Mouse (Mus musculus) spleen, adult 12 weeks (tissue): ENCODE results near the gene Ulk4.

Source experiments
- DNase-seq: peaks from one replicate; pipeline ENCODE4 v3.0.0; 2022; ENCODE audit warnings: low spot score

The Ulk4 gene

DNA sequence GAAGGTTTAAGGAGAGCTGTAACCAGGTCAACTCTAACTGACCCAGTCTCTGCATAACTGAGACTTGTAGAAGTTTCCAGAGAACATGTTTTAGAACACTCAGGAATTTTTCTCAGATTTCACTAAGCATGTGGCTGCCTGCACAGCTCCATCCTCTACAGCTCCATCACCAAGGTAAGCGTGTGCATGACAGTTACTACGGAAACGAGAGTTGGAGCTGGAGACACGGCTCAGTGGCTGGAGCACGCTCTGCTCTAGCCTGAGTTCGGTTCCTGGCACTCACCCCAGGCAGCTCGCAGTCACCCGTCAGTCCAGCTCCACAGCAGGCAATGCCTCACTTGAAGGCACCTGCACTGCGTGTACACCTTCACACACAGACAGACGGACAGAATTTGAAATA lies 175.5 kb downstream of the Ulk4 start:
- DNase-seq = no peak

DNA sequence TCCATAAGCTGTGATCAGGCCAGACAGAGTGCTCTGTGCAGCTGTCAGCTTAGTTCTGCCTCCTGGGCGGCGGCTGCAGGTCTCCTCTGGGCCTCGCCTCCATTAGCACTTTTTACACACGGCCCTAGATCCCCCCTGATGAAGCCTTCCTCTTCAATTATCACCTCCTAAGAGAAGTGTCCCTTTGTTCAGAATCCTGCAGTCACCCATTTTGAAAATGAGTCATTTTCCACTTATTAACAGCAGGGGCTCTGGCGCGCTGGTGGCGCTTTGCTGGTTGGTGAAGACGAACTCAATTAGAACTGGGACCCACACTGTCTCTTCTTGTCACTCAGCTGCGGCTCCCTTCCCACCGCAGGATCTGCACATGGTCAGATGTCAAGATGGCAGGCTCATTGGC lies 177.5 kb downstream of the Ulk4 start:
- DNase-seq = no peak

DNA sequence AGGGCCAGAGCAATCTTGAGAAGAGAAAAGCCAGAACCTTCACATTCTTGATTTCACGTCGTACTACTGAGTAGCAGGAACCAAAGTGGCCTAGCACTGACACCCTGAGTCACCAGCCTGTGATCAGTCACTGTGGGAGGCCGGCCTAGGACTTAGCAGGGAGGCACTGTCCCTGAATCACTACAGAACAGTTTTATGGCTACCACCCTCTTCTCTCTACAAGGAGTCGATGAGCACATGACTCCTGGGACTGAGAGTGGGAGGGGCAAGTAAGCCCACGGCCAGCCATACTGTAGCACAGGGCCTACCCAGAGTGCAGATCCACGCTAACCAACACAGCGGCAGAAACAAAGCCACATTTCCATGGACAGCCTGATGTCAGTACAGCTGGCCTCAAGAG lies 183.2 kb downstream of the Ulk4 start:
- DNase-seq = no peak

DNA sequence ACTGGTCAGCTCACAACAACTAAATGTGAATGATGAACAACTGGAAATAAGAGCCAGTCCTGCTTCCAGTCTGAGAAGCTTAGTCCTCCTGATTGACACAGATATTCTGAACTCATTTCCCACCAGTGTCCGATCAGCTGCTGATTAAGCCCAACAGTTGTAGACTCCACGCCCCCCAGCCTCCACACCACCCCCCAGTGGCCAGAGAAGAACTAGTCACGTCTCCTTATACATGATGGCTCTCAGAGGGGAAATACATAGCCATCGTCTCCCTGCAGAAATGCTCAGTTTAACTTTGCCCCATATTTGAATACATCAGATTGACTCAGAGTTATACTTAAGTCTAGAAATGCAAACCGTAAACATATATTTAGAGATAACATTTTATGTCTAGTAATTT lies 184.4 kb downstream of the Ulk4 start:
- no peak for DNase-seq

DNA sequence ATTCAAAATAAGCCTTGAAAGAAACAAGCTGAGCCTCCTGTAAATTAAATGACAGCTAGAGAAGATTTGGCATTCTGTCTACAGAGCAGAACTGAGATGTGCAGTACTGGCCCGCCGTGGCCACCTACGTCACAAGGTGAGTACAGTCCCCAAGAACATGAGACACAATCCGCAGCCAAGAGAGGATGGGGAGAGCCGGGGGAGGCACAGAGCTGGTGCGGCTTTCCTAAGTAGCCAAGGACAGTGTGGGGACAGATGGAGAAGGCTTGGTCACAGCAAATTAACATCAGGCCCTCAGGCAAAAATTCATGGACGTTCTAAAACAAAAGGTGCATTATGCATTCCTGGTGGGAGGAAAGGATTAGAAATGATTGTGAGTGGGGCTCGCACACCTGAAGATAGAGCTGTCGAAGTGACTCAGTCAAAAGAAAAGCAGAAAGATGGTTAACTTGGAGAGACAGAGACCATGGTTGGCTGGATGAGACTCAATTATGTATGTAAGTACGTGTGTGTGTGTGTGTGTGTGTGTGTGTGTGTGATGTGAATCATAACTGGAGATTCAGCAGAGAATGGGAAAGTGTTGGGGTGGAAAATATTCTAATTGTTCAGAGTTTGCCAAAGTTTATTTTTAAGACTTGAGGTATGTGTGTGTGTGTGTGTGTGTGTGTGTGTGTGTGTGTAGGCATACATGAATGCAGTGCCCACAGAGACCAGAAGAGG lies 185.8 kb downstream of the Ulk4 start:
- no peak for DNase-seq

DNA sequence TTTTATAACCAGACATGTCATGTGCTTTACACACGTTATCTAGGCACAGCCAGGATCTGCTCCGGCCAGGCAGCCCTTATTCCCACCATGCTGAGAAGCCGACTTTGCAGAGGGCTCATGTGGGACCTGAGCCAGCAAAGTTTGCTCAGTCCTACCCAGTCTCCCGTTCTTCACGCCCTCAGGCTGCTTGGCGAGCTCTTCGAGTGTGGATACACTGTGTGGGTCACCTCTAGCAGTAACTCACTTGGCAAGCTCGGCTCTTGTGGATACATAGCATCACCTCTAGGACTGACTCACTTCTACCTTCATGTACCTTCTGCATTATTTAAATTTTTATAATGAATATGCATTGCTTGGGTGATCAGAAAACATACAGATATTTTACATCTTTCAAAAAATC lies 189.3 kb downstream of the Ulk4 start:
- DNase-seq = no peak

DNA sequence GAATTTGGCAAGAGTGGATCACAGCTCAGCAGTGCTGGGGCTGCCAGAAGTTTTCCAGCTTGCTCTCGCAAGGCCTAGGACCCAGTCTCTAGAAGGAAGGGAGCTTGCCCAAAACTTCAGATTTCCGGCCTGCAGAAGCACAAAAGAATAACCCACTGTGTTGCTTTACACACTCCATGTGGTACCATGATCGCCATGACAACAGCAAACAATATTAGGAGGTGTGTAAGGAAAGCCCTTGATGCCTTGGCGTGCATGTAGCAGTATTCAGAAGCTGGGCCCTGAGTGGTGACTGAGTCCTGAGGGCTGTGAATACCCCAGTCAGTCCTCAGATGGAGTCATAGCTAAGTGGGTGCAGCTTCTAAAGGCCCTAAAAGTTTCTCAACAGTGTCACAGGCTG lies 192.8 kb downstream of the Ulk4 start:
- no peak for DNase-seq

DNA sequence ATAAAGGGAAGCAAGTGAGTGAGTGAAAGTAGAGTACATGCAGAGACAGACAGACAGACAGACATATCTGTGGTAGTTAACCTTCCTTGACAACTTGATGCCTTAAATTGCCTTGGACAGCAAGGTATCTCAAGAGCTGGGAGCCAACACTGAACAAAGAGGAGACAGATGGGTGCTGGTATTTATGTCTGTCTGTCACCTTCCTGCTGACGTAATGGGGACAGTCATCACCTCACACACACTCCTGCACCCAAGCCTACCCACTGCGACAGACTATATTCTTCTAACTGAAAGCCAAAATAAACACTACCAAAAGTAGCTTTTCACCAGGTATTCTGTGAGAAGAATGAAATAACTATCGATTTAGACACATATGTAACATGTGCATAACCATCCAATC lies 196.2 kb downstream of the Ulk4 start:
- no peak for DNase-seq

- no peak for DNase-seq
Observed at GRCm38 (mm10) chr9:121080413-121080812, 196.6 kb downstream of the Ulk4 start.

DNA sequence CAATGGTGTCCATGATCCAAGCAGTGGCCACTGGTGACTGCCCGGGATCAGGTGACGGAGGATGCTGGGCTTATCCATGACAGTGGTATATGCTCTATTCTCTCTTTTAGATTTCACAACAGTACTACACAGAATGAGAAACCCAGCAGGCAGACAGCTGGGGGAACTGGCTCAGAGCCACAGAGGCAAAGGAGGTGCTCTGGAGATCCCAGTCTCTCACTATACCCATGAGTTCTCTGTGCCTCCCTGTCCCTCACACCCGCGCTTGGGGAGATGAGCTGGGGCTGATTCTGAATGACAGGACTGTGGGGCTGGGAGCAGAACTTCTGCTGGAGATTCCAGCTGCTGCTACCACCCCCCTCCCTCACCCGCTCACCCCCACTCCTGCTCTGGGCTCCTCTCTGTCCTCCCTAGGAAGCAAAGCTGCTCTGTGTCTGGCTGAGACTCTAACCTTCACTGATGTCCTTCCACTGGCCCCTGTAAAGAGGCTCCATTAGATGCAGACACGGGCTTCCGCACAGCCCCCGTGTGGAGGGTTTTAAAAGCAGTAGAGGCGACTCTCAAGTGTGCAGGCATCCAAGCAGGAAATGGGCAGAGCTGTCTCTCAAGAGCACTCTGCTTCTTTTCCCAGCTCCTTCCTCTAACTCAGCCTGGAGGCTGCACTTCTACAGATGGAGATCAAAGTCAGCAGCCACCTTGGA lies 197.5 kb downstream of the Ulk4 start:
- no peak for DNase-seq

GRCm38 (mm10) chr9:121076291-121076690 lies 200.7 kb downstream of the Ulk4 start:
- DNase-seq = no peak

- DNase-seq = no peak
Observed at GRCm38 (mm10) chr9:121075246-121075645, 201.8 kb downstream of the Ulk4 start.

- DNase-seq = no peak
Observed at GRCm38 (mm10) chr9:121074726-121075125, 202.3 kb downstream of the Ulk4 start.

GRCm38 (mm10) chr9:121072127-121072757 lies 204.8 kb downstream of the Ulk4 start:
- DNase-seq = no peak

GRCm38 (mm10) chr9:121071461-121072126 lies 205.4 kb downstream of the Ulk4 start:
- DNase-seq = no peak

GRCm38 (mm10) chr9:121071050-121071449 lies 205.9 kb downstream of the Ulk4 start:
- DNase-seq = no peak

DNA sequence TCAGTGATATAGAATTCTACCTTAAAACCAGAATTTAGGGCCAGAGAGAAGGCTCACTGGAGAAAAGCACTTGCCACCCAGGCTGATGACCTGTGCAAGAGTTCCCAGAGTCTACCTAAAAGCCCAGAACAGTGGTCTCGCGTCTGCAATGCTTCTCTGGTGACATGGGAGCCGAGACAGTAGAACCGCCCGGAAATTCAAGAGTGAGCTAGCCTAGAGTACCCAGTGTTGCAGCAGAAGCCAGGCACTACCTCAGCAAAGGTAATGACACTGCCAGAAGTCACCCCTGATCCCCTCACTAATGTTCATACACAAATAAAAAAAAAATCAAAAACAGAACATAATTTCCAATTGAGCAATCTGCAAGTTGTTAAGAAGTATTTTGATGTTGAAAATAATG lies 208.9 kb downstream of the Ulk4 start:
- no peak for DNase-seq

GRCm38 (mm10) chr9:121067043-121067442 lies 210.0 kb downstream of the Ulk4 start:
- DNase-seq = no peak

GRCm38 (mm10) chr9:121065383-121065978 lies 211.5 kb downstream of the Ulk4 start:
- no peak for DNase-seq

DNA sequence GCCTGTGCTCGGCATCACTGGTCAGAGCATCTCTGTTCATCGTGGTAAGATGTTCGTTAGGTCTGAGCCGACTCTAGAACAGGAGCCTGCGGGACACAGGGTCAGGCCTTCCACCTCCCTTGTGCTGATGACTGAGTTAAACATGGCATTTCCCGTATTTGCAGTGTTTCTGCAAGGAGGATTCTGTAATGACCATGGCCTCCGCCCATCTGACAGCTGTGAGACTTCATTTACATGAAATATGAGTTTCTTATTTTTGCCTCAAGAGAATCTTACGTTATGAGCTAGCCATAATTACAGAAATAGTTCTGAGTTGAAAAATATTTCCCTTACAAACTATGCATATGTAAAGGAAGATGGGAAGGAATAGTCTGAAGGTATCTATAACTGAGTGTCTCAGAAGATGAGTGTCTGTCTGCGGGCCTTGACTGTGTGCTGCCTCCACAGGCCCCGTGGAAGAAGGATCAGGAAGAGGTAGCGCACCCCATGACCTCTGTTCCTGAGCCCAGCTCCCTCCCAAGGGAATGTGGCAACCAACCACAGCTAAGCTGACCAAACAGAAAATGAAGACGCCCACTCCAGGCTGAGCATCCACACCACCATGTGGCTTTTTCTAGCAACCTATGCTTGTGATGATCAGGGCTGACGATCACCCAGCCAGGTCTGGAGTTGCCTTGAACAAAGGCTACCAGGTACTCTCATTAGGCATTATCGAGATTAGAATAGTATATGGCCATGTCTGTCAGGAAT lies 212.2 kb downstream of the Ulk4 start:
- DNase-seq = no peak

DNA sequence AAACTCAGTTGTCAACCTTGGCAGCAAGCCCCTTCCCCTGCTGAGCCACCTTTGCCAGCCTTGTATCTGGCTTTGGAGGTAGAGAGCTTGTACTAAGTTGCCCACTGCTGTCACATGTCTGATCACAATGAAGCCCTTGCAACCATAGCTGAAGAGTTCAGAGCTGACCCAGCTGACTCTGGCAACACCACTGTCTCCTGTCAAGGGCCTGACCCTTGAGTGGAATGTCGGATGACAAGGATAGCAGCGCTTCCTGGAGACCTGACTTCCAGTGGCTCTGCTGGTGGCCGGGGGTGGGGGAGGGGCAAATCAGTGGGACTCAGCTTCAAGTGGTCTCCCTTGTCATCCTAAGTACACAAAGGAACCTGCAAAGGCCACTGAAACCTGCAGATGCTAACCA lies 214.3 kb downstream of the Ulk4 start:
- DNase-seq = no peak
